Mouse (Mus musculus): ENCODE data around the gene Noc2l.

GRCm38 (mm10) chr4:156224276-156224675 is 11.5 kb upstream of the Noc2l start:
- no peak for TF ChIP-seq CTCF (IDR thresholded peaks at IDR 0.05; ENCODE audit: insufficient read depth, low read length)
- TF ChIP-seq POLR2A (IDR thresholded peaks at IDR 0.05; ENCODE audit: borderline replicate concordance, extremely low read depth, low read depth, low read length): no peak

Data from lung, adult 2 months (tissue).